Mouse (Mus musculus): Measurements from ENCODE around the gene Hapln3.

DNA sequence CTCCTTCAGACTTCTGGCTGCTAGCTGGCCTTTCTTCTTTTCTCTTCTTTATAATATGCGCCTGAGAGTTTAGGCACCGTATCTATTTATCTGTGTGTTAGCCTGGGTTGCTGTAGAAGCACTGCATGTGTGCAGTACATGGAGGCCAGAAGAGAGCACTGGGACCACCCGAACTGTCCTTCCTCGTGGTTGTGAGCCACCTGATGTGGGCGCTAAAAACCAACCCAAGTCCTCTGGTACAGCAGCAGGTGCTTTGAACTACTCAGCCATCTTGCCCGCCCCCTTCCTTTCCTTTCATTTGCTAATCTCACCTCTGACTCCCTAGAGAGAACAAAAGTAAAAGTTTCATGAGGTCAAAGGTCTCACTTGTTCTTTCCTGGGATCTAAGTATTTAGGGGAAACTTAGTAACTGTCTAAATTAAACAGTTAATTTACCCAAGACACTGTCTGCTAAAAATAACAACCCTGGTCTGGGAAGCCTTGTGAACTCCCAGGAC is 8.6 kb upstream of the Hapln3 start:
- no peak for TF ChIP-seq GATA1 (IDR thresholded peaks at IDR 0.05; ENCODE audit: borderline replicate concordance, low read length)
- TF ChIP-seq FLI1 (IDR thresholded peaks at IDR 0.05; ENCODE audit: low read length) = no peak
